Mouse (Mus musculus) right cerebral cortex, postnatal 36 days (tissue): ENCODE measurements around the gene Mmp15.
A peak's percentile ranks its signal among the peaks of the same experiment; 100 is the strongest.

Source experiments
- DNase-seq, 2 experiments: peaks; one replicate each; pipeline ENCODE4 v3.0.0; 2022; ENCODE audit warnings: low spot score in 2 of 2, mixed read lengths in 1 of 2

Gene Mmp15

DNA sequence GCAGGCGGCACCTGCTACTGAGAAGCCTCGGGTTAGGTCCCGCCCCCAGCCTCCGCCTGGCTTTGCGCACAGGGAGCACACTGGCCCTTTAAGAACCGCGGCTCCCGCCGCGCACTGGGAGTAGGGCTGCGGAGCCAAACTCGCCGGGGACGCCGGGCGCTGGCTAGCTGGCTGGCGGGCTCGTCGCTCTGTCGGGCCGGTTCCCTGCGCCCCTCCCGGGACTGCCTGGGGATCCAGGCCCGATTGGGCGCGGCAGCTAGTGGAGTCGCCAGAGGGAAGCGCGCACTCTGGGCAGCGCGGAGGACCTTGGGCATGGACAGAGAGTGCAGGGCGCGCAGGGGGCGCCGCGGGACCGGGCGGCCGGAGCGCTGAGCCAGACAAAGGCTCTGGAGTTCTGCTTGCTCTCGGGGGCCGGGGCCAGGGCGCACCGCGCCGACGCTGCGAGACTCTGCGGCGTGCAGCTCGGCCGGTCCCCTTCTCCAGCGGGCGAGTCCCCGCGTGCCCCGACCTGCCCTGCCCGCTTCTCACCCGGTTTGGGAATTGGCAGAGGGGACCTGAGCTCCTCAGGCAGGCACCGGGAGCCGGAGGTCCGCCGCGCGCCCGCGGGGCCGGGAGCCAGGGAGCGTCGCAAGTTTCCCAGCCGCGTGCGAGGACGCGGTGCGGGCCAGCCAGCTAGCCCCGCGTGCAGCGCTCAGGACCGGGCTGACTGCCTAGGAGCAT, at the start of gene Mmp15:
Mmp15 (plus strand) TSS at position 118 of the 720 bp plus-strand sequence.
- DNase-seq, result peak in 1 of 2 experiments; percentile 49

DNA sequence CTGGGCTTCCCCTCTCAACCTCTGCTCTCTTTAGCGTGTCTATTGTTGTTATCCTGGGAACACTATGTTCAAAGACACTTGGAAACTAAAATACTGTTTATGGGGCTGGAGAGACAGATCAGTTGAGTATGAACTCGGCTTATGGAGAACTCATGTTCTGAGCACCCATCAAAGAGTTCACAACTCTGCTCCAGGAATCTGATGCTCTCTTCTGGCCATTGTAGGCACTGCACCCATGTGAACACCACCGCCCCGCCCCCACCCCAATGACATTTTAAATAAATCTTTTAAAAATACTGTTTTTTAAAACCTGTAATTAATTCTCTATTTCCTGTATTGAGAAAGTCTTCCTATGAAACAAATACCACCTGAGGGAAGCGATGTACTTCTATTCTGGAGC, 49.7 kb upstream of the Mmp15 start:
- DNase-seq, result no peak

DNA sequence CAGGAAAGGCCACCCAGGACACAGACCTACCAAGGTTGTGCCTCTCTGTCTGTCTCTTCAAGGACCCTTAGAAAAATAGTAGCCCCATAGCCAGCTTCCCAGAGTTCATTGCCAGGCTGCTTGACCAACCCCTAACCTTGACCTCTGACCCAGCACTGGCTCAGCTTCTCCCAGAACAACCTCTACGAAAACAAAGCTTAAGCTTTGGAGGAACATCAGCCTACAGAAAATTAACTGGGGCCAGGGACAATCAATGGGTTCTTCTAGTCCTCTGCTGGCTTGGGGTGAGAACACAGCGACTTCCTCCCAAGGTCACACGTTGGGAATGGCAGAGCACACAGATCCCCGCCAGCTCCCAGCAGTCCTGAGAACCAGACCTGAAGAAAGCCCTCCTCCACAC, 46.5 kb upstream of the Mmp15 start:
- no peak for DNase-seq

DNA sequence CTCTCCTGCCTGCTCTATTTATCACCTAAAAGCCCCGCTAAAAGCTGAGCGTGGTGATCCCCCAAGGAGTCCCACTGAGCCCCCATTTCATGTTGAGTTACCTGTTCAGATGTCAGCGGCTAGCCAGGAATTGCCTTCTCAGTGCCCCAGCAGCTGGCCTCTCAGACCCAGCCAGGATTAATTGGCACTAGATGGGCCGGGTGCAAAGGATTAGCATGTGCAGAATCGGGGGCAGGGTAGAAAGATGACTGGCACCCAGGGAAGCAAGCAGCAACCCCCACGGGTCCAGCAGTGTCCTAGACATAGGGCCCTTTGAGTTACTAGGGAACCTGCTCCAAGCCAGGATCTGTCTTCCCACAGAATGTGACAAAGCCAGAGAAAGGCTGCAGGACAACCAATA, 45.6 kb upstream of the Mmp15 start, which contains the start of gene Cngb1:
Cngb1 (minus strand) TSS at position 155 of the 400 bp plus-strand sequence.
- DNase-seq, result no peak

DNA sequence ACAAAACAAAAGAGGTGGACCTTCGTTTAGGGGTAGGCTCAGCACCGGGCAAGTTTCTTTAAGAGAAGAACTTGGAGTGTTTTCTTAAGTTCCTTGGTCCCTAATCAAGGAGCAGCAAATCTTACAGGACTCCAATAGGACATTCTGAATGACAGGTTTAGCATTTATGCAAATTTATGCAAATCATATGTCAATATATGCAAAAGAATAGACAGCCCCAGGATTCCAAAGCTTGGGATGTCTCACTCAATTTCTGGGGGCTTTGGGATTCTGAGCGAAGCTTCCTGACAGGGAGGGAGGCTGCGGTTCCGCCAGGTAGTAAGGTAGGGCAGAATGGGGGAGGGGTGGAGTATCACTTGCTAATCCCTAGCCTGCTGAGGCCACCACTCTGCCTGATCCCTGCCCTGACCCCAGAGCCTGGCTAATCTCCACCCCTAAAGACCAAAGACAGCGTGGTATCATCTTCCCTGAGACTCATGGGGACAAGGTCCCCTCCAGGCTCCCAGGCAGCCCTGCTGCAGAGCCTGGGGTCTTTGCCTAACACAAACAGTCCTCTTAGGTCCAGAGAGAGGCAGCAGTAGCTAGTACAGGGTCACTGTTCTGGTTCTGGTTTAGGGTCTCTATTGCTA, 41.6 kb upstream of the Mmp15 start, which contains the start of gene Tepp:
Tepp (plus strand) TSS at position 225 of the 629 bp plus-strand sequence.
- DNase-seq, result no peak

DNA sequence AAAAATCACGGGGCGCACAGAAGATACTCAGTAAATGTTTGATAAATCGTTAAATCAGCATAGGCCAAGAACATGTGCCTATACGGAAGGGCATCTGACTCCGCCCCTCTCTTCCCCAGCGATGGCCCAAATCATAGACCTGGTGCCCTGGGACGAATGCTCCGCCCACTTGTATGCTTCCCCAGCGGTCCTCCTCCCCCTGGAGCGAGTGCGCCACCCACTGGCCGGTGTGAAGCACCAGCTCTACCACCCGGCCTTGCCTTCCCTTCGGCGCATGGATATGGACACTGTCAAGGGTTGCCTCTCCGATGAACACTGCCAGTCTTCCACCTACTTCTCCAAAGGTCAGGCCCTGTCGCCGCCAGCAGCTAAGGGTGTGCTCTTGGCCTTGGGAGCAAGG, 39.2 kb upstream of the Mmp15 start:
- no peak for DNase-seq

DNA sequence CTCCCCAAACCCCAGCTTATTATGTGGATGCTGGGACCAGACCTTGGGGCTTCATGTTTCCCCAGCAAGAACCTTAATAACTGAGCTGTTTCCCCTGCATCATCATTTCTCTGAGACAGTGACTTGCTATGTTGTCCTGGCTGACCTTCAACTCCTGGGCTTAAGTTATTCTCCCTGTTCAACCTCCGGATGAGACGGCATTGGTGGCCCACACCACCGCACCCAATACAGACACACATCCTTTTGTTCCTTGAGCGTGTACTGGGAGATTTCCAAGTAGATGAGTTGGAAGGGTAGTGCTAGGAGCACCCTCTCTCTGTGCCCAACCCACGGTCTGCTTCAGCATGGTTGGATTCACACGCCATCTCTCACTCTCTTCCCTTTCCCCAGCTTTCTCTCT, 38.2 kb upstream of the Mmp15 start:
- no peak for DNase-seq

DNA sequence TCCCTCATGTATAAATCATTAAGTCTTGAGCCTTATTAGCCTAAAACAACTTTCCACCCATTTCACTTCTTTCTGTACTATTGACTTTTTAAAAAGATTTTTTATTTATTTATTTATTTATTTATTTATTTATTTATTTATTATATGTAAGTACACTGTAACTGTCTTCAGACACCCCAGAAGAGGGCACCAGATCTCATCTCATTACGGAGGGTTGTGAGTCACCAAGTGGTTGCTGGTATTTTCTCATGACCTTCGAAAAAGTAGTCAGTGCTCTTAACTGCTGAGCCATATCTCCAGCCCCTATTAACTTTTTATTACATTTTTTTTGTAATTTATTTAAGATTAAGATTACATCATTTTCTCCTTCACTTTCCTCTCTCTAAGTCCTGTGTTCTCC, 37.4 kb upstream of the Mmp15 start:
- DNase-seq, result no peak

DNA sequence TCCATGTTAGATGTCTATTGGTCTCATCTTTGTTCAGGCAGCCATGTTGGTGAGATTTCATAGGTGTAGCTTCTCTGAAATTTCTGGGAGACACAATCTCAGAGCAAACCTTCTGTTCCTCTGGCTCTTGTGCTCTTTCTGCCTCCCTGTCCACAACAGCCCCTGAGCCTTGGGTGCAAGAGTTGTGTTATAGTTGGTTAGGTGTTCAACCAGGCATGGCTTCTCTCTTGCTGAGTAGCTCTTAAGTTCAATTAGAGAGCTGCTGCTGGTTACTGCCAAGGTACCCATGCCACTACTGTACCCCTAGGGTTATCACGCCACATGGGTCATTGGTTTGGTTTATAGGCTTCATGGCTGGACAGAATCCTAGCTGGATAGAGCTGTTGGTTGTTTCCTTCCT, 36.7 kb upstream of the Mmp15 start:
- no peak for DNase-seq

DNA sequence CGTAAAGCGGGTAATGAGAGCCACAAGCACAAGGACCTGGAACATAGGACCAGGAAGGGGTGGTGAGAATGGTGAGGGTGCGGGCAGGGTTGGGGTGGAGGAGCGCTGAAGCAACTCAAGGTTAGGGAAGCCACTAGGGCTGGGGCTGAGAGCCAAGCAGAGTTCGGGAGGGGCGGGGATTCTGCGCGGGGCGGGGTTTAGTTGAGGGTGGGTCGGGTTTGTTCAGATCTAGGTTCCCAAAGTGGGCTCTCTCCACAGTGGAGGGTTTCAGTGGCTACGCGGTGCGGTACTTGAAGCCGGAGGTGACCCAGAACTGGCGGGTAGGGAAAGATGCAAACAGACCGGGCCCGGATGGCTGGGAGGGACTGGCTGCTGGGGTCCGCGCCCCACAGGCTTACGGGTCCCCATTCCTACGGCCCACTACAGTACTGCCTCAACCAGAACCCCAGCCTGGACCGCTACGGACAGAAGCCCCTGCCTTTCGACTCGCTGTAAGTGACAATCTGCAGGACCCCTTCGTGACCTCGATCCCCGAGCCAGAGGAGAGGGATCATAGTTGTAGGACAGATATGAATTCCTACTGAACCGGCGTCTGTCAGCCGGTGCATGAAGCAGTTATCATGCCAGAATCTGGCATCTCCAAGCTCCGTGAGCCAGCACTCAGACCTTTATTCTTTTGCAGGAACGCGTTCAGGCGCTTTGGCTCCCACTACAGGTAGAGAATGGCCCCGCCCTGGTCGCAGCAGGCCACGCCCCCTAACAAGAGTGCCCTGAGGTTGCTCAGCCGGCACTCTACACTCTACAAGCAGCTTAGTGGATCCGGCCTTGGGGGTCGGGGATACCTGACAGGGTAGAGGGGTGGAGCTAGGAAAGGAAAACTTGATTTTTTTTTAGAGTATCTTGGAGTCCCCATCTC, 31.6 kb upstream of the Mmp15 start:
- DNase-seq, result no peak

DNA sequence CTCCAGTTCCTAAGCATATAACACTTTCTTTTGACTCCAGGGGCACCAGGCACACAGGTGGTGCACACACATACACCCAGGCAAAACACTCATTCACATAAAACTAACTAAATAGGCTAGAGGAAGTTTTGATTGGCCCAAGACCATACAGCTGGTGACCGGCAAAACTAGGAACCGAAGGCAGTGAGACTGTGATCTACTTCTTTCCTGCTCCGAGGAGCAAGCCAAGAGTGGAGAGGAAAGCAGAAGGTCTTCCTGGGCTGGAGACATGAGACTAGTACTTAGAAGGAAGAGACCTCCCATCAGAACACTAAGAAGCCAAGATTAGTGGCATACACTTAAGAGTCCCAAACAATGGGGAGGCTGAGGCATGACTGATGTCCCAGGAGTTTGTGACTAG, 28.9 kb upstream of the Mmp15 start:
- no peak for DNase-seq

DNA sequence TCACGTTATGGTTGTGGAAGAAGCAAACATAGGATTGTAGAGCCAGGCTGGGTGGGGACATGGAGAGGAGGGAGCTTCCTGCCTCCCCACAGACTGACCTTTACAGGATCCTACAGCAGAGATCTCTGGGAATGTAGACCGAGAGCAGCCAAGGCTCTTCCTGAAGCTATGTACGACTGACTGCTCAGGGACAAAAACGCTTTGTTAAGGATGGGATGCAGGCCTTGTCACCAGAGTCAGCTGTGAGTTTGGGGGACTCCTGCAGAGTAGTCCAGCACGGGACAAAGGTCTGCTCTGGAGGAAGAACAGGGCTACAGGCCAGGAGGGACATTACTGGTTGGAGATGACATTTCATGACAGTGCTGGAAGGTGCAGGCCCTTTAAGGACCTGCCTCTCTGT, 27.4 kb upstream of the Mmp15 start:
- no peak for DNase-seq

DNA sequence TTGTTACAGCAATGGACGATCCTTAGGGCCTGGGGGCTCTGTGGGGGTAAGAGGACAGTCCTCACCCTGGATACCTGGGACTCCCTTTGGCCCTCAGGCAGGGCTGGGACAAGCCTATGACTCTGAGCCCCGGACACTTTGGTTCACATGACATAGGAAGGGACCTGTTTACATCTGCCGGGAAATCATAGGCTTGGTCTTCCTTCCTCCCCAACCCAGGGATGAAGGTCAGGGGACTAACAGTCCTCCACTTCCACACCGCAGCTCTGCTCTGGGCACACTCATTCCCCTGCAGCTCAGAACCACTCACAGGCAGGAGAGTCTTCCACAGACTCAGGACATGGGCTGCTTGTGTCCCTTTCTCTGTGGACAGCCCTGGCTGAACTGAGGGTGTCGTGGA, 25.2 kb upstream of the Mmp15 start:
- DNase-seq, result no peak

DNA sequence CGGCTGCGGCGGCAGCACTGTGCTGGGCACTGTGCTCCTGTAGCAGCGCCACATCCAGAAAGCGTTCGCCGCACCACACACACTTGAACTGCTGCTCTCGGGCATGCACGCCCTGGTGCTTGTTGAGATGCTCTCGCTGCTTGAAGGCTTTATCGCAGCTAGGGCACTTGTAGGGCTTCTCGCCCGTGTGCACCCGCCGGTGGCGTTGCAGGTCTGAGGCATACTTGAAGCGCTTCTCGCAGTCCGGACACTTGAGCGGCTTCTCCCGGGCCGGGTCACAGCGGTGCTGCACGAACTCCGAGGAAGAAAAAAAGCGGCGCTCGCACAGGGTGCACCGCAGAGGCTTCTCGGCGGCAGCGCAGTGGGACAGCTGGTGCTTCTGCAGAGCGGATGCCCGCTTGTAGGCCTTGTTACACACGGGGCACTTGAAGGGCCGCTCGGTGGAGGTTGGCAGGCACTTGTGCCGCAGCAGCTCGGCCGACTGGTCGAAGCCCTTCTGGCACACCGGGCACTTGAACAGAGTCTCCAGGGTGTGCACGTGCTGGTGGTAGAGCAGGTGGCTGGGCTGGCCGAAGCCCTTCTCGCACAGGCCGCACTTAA, 24.1 kb upstream of the Mmp15 start:
- no peak for DNase-seq

DNA sequence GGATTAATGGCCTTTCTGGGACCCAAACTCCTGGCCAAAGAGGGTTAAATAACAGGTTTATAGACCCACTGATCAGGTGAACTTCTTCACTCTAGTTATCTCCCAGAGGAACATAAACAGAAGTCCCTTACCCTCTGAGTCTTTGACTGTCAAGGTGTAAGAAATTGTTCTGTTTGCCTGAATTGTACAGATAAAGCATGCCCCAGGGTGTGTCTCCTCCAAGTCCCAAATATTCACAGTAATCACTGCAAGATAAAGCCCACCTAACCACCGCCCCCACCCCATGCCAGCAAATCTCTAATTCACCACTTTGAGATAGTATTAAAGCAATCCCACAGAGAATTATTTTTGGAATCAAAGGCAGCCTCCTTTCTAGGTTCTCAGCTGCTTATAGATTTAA, 21.7 kb upstream of the Mmp15 start:
- no peak for DNase-seq

DNA sequence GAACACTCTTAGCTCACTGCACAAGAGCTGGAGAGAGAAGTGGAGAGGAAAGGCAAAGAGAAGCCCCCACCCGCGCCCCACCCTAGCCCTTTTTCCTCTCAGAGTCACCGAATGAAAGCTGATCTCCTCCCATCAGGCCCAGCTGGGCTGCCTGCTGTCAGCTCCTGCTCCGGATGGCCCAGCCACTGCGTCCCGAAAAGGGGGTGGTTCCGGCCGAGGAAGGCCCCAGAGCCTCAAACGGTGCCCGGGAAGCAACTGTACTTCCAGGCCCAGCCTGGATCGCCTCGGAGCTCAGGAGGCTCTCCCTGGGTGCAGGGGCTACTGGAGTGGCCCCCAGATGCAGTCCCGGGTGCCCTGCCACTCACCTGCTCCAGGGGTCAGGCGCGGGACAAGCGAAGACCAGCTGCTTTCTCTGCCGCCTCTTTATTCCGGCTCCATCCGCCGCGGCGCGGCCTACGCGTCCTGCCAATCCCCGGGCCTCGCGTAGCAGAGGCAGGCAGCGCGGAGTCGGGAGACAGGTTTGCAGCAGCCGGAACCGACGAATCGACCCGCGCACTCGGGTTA, 20.8 kb upstream of the Mmp15 start:
- DNase-seq, result peak; percentile 20 to 64

DNA sequence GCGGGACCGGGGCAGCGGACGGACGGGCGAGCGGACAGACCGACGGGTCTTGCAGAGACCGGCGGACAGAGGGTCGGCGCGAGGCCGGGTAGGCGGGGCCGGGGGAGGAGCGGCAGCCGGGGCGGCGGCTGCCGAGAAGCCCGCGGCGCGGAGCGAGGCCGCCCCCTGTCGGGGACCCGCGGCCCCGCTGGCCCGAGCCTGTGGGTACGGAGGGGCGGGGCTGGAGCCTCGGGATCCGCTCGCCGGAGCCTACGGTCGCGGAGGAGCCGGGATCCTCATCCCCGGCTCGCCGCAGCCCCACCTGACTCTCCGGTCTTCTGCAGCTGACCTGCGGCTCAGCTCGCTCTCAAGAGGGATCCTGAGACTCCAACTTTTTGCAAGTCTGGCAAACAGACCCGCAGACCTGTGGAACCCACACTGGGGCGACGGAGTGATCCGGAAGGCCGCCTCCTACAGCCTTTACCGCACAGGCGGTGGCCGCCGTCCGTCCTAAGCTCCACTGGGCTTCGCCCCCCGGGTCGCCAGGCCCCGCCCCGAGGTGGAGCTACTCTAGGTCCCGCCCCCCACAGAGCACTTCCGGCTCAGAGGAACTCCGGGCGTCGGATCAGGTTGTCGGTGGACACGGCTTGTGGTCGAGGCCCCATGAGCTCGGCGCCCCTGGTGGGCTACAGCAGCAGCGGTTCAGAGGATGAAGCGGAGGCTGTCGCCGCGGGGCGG, 20.2 kb upstream of the Mmp15 start, which contains the start of the genes Zfp319 and Usb1:
Zfp319 (minus strand) TSS at position 231 of the 717 bp plus-strand sequence.
Usb1 (plus strand) TSS at position 565 of the 717 bp plus-strand sequence.
- DNase-seq, result peak; percentile 86 to 91

DNA sequence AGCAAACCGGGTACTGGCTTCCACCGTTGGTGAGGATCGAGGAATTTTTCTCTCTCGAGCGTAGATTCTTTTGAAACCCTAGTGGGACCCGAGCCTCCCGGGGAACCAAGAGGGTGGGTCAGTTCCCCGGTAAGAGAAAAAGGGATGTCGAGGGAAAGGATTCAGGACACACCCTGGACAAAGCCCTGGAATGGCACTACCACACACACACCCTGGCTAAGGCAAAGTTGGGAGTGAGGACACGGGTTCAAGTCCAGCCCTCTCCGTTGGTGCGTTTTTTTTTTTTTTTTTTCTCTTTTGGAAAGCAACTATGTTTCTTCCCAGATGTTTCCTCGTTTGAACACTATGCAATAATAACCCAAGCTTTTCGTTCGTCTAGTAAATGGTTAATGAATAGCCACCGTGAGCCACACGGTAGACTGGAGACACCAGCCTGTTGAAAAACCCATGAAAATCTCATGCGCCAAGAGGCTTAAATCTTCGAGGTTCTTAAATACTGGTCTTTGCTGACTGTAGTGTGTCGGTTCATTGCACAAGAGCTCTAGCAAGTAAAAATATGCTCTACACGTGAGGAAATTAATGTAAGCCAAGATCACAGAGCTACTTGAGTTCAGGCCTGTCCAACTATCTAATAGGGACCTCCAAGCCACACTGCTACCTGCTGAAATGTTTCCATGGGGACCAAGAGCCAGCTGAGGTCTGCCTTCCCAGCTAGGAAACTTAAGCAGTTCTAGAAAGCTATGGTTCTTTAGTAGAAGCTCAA, 19.4 kb upstream of the Mmp15 start:
- no peak for DNase-seq

DNA sequence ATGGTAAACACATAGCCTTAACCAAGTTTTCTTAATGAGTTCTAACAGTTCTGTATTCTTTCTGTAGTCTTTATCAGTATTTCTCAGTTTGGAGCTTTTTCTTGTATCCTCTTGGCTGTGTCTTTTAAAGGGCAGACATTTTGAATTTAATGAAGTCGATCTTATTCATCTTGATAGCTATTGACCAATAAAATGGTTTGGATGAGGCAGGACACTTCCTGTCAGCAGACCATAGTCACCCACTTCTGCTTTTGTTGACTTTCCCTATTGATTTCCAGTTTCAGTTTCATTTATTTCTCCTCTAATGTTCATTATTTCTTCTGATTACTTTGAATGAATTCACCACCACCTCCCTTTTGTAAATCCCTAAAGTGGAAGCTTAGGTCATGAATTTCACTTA, 16.4 kb upstream of the Mmp15 start:
- DNase-seq, result no peak

DNA sequence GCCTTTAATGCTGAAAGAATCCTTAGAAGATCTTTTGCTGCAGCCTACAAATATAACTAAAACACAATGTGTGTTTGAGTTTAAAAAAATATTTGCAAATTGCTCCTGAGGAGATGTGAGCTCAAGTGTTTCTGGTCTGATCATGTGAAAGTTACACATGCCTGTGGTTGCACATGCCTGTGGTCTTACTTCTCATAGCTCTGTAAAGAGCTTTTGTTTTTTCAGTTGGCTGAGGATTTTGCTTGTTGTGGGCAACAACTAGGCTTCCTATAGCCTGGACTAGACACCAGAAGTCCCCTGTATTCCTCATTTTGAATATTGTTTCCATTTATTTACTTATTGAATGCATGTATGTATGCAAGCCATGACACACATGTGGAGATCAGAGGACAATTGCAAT, 15.7 kb upstream of the Mmp15 start:
- no peak for DNase-seq
